Mouse (Mus musculus) spleen, embryonic (tissue): Measurements from ENCODE around the gene Il17rb.

Experiments
- CTCF ChIA-PET: fragments of 350-600 bp; sonication (Branson Sonifier 250); formaldehyde crosslinking; loops from one replicate; lab custom pipeline; 2022; lab: Charles Lee

Il17rb gene

GRCm38 (mm10) chr14:29968075-29968821 lies 40.4 kb downstream of the Il17rb start, which contains the start of gene Selenok:
Gene Selenok, plus strand, starts transcription at chr14:29968308.
- CTCF ChIA-PET = interaction anchor here (0.6 to 1.4 kb wide), 2 partner anchors 11 to 1151 kb away, joined by 4 to 6 read pairs; partner anchors contain the start of gene Actr8

DNA sequence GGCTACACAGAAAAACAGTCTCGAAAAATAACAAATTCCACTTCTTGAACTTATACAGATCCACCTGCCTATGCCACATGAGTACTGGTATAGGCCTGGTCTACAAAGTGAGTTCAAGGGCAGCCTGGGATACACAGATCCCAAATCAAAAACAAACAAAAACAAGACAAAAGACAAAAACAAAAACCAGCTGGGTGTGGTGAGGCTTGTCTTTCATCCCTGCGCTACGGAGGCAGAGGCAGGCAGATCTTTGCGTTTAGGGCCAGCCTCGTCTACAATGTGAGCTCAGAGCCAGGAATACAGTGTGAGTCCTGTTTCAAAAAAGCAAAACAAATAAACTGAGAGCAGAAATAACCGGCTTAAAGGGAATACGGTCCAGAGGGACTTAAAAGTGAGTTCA lies 41.1 kb downstream of the Il17rb start:
- CTCF ChIA-PET = interaction anchor here (0.6 kb wide), 2 partner anchors 492 to 1152 kb away, joined by 3 to 4 read pairs; no protein-coding TSS in a partner anchor

- CTCF ChIA-PET = no interaction called here
Observed at GRCm38 (mm10) chr14:29957393-29957792, 51.3 kb downstream of the Il17rb start.

GRCm38 (mm10) chr14:29950805-29951204 lies 57.9 kb downstream of the Il17rb start:
- CTCF ChIA-PET = no interaction called here

DNA sequence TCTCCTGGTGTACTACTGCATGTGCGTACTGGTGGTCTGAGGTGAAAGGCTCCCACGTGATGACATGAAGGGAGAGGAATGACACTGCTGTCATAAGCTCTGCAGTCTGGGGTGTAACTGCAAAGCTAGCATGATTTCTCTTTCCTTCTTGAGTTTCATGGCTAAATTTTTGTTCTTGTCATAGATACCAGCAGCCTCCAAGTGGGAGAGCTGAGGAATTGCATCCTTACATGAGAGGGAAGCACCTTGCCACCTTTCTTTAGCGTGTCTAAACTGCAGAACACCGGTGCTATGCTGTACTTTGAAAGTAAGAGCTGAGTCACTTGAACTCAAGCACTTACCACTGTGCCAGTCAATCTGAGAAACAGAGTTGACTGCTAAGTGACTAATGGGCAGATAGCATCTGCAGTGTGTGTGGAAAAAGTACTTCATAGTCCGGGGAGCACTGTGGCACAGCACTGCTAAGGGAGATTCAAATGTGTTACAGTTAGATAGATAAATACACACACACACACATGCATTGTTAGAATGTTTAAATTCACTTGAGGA lies 61.9 kb downstream of the Il17rb start:
- CTCF ChIA-PET = no interaction called here
